Mouse (Mus musculus) left cerebral cortex, postnatal 14 days (tissue): ENCODE data around the gene Adamts6. TPM values are rescaled to one million over a fixed set of nuclear protein-coding genes. Genes with fewer than 3 reads are reported as not detected.

Source experiments
- DNase-seq, 2 experiments: peaks; one replicate each; pipeline ENCODE4 v3.0.0; 2021 to 2022; ENCODE audit warnings: low spot score in 2 of 2, mixed read lengths in 1 of 2
- intact Hi-C: fragments of 180-260 bp; cut with DNase I; formaldehyde crosslinking; loops from one replicate; pipeline ENCODE4 v1.15.1; 2025
- total RNA-seq, 2 experiments: library from RNA; stranded (reverse); gene quantifications; 2 replicates each; pipeline ENCODE4 v1.2.3; 2021

The Adamts6 gene
- total RNA-seq, 2 experiments from 2014 or later: 3.1 to 3.4 TPM

GRCm38 (mm10) chr13:104447470-104447869 lies 159.8 kb downstream of the Adamts6 start:
- intact Hi-C loops: no loop called here
- DNase-seq: no peak

- intact Hi-C loops: no loop called here
- no peak for DNase-seq
Measured at GRCm38 (mm10) chr13:104448349-104448748, 160.7 kb downstream of the Adamts6 start.

GRCm38 (mm10) chr13:104453271-104453974 lies 165.8 kb downstream of the Adamts6 start:
- intact Hi-C loops: no loop called here
- peak in 1 of 2 experiments; percentile 5 for DNase-seq

- no peak for DNase-seq
- intact Hi-C loops: no loop called here
Measured at GRCm38 (mm10) chr13:104460287-104460686, 172.7 kb downstream of the Adamts6 start.

GRCm38 (mm10) chr13:104468061-104468460 lies 180.4 kb downstream of the Adamts6 start:
- DNase-seq: no peak

GRCm38 (mm10) chr13:104476285-104476956 lies 188.8 kb downstream of the Adamts6 start:
- intact Hi-C loops: no loop called here
- no peak for DNase-seq

More at GRCm38 (mm10) chr13:104468061-104468460, 180.4 kb downstream of the Adamts6 start:
- intact Hi-C loops: no loop called here

GRCm38 (mm10) chr13:104482426-104483089 lies 194.9 kb downstream of the Adamts6 start:
- intact Hi-C loops: no loop called here
- no peak for DNase-seq

- DNase-seq: no peak
- intact Hi-C loops: no loop called here
Measured at GRCm38 (mm10) chr13:104483111-104483722, 195.6 kb downstream of the Adamts6 start.

GRCm38 (mm10) chr13:104491046-104491811 lies 203.6 kb downstream of the Adamts6 start:
- intact Hi-C loops: no loop called here
- DNase-seq: no peak

GRCm38 (mm10) chr13:104493466-104493993 lies 205.9 kb downstream of the Adamts6 start:
- DNase-seq: no peak
- intact Hi-C loops: no loop called here

- intact Hi-C loops: no loop called here
- DNase-seq: no peak
Measured at GRCm38 (mm10) chr13:104494200-104494873, 206.7 kb downstream of the Adamts6 start.

- DNase-seq: no peak
- intact Hi-C loops: no loop called here
Measured at GRCm38 (mm10) chr13:104497592-104497991, 210.0 kb downstream of the Adamts6 start.

- DNase-seq: no peak
- intact Hi-C loops: no loop called here
Measured at GRCm38 (mm10) chr13:104498669-104499068, 211.0 kb downstream of the Adamts6 start.

- intact Hi-C loops: no loop called here
Measured at GRCm38 (mm10) chr13:104499116-104500040, 211.7 kb downstream of the Adamts6 start.

GRCm38 (mm10) chr13:104502406-104502805 lies 214.8 kb downstream of the Adamts6 start:
- intact Hi-C loops: no loop called here
- DNase-seq: no peak

More at GRCm38 (mm10) chr13:104499116-104500040, 211.7 kb downstream of the Adamts6 start:
- no peak for DNase-seq

- intact Hi-C loops: no loop called here
- DNase-seq: no peak
Measured at GRCm38 (mm10) chr13:104504043-104504442, 216.4 kb downstream of the Adamts6 start.

- intact Hi-C loops: no loop called here
- no peak for DNase-seq
Measured at GRCm38 (mm10) chr13:104506165-104506875, 218.7 kb downstream of the Adamts6 start.
